Mouse (Mus musculus): ENCODE measurements at regions not wholly inside any gene's neighbourhood (a gene's known extent, or its start where the extent isn't known, plus 50 kb on each side); places are given as distances from the start of the nearest gene placed in this dataset.

DNA sequence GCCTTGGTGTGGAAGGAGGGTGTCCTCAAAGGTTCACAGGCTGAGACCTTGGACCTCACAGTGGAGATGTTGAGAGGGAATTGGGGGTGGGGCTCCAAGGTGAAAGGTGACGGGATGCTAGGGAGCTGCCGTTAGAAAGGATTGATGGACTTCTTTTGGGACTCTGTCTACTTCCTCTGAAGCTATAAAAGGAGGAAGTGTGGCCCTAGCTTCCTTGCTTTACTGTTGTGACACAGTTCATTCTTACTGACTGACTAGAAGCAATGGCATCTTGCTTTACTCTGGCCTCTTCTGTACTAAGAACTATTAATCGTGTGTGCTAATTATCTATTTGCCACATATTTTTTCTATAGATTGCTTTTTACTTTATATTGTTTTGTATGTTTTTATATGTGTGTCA, 315.8 kb downstream of the Setd4 start:
- TF ChIP-seq POLR2A (IDR thresholded peaks at IDR 0.05; ENCODE audit: borderline replicate concordance, extremely low read depth, insufficient read depth, insufficient read length, poor library complexity, severe bottlenecking): no peak
- no peak for TF ChIP-seq CTCF (IDR thresholded peaks at IDR 0.05; ENCODE audit: borderline replicate concordance, extremely low read depth, insufficient read depth, insufficient read length)

All from brain, embryonic 14.5 days (tissue).